Mouse (Mus musculus) lung, postnatal 36 days (tissue): ENCODE data around the gene Bub3.

Experiments
- DNase-seq: peaks from one replicate; pipeline ENCODE4 v3.0.0; 2022; ENCODE audit warnings: mixed read lengths

Bub3 gene

GRCm38 (mm10) chr7:131556541-131557271 lies 3.3 kb upstream of the Bub3 start:
- DNase-seq: no peak

DNA sequence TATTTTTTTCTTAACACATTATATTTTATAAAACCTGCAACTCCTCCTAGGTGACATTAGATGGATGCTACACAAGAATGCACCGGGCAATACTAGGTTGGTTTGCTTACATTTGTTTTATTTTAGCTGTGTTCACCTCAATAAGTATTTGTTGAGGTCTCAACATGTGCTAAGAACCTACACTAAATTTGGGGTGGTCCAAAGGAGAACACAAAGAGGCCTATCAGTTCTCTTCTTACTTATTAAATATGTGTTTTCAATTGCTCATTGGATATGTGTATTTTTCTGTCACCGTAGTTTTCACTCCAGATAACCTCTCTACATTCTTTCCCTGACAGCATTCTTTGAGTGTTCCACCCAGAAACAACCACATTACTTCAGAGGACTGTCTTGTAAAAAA lies 2.3 kb upstream of the Bub3 start:
- DNase-seq: no peak

DNA sequence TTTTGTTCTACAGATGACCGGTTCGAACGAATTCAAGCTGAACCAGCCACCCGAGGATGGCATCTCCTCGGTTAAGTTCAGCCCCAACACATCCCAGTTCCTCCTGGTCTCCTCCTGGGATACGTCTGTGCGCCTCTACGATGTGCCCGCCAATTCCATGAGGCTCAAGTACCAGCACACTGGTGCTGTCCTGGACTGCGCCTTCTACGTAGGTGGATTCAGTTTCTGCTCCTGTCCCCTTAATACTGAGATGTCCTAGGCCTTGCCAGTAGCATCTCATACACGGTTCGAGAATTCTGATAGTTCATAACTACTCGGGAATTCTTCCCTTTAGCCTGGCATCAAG lies 648 bp downstream of the Bub3 start:
- DNase-seq: no peak

DNA sequence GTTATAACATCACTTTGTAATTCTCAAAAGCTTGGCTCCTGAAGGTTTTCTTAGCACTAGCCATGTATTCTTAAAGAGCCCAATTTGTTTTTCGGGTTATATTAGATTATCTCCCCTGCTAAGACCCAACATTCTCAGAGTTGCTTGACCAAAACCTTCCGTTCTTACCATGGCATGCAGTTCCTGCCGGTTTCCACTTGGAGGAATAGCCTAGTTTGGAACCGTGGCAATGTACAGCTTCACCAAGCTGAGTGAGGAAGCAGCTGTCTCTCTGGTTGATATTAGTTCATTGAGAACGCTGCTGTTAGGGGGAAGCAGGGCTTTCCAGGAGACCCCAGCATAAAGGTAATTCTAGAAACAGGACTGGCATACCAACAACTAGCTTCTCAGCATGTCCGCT lies 15.2 kb downstream of the Bub3 start:
- no peak for DNase-seq

DNA sequence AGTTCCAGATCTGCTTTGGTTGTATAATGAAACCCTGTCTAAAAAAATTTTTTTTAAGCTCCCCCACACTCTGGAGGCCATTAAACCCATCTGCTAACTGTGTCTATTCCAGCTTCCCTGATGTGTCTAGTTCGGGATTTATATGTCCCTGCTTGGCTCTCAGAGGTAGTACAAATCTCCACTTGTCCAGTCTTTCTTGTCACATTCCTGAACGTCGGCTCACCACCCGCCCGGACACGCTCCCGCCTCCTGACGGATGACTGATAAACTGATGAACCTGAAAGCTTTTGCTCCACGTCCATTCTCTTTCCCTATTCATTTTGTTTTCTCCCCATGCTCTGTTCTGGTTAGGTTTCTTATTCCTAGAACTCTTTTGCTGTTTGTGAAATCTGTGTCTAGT lies 22.2 kb downstream of the Bub3 start:
- no peak for DNase-seq

- DNase-seq: no peak
Measured at GRCm38 (mm10) chr7:131585551-131585950, 25.5 kb downstream of the Bub3 start.

DNA sequence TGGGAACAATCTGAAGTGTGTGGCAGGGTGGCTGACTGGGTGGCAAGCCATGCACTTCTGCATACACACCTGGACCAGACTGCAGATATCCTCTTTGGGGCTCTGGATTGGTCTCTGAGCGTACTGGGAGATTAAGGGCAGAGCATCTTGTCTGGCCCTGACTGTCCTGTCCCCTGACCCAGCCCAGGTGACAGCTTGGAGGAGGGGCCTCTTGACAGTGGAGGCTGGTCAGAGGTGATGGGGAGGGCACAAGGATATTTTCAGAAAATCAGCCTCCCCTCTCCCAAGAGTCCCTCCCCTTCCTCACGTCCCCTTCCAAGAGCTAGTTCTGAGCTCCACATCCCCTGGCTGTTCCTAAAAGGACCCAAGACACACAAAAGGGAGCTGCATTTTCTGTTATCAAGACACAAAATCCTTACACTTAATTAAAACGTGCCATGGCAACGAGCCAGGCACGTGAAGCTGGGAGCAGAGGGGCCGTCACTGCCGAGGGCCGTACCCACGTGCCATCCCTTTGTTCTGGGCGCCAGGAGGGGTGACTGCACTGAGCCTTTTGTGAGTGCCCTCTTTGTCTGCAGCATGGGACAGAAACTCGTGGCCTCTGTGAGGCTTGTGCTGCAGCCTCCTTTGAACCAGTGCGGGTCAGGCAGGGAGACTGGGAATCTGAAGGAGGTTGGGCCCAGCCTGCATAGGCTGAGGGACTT lies 37.9 kb downstream of the Bub3 start:
- no peak for DNase-seq

DNA sequence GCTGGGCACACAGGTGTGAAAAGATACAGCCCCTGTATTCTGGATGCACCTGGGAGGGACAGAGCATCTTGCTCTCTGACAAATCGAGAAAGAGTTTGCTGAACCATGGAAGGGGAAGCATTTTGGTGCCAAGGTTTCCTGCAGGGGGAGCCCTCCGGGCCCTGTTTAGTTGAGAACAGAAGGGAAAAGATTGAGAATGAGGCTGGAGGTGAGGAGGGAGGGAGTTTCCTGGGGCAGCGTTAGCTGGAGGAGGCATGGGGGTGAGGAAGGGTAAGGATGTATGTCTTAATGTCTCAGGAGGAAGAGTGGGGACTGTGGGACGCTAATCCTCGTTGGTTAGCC lies 38.4 kb downstream of the Bub3 start:
- peak; percentile 6 for DNase-seq

DNA sequence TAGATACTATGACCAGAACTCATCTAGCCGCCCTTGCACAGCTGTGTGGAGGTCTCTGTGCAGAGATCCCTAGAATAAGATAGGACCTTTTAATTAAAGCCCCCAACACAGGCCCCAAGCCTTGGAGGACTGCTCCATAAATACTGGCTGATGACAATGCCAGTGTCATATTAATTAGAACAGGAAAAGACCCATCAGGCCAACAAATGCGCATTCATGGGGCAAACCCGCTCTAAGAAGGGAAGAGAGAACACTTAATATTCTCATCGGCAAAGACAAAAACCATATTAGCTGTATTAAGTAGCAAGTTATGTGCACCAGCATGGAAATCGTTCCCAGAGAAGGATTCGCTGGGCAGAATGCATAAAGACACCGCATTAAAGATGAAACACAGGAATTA lies 42.1 kb downstream of the Bub3 start:
- no peak for DNase-seq

- DNase-seq: no peak
Measured at GRCm38 (mm10) chr7:131603186-131603585, 43.2 kb downstream of the Bub3 start.

DNA sequence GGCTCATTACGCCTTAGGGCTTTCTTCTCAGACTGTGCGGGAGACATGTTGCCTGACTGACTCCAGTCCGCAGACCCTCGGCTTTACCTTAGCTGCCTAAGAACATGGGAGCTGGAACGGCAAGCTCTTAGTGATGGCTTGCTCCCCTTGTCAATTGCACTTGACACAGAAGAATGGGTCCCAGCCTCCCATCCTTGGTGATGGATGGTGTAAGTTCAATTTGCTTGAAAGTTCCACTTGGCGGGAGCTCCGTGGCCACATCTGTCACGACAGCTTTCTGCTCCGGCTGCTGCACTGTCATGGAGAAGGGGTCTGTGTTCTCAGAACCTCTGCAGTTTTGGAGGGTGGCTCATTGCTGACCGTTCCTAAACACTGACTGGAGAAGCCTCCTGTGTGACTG lies 44.9 kb downstream of the Bub3 start:
- no peak for DNase-seq

DNA sequence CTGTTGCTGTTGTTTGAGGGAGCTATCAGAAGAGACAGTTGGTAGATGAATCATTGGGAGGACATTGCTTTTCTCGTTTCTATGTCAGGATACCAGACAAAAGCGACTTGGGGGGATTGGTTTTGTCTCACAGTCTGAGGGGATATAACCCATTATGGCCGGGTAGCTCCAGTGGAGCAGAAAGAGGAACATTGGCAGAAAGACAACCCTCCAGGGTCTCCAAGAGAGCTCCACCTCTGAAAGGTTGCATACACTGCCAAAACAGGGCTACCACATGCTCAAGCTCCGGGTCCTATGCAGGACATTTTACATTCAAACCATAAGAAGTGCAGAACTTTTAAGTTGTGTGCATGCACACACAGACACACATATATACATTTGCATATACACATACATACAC lies 45.5 kb downstream of the Bub3 start:
- no peak for DNase-seq

GRCm38 (mm10) chr7:131608049-131608448 lies 48.0 kb downstream of the Bub3 start:
- no peak for DNase-seq

DNA sequence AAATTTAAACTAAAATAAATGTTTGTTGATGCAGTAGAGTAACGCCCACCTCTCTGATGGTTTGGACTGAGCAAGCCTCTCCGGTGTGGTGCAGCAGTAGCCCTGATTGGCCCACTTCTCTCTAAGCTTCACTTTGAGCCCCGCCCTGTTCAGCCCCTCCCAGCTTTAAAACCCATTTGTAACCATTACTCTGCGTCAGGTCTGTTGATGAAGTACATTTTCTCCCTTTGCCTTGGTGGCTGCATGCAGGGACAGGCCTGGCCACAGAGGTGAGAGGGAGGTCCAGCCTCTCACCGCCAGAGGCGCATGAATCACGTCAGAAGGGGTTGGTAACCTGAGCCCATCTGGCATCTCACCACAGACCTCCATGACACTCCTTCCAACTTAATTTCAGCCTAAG lies 49.7 kb downstream of the Bub3 start:
- DNase-seq: no peak
